Mouse (Mus musculus) limb, embryonic 15.5 days (tissue): Measurements from ENCODE around the gene Gstm6. TPM values are rescaled to one million over a fixed set of nuclear protein-coding genes. Genes with fewer than 3 reads are reported as not detected.
"Not testable (repeated sequence)": the region's sequence is repeated elsewhere in the genome, so short reads cannot be mapped to it uniquely, and the experiment has no call there.

Experiments used
- ATAC-seq: fragments of 200-750 bp; cut with Nextera tagmentation; 2 replicates; pipeline ENCODE4 v1.8.0; 2017; ENCODE audit warnings: low read depth, moderate TSS enrichment; ENCODE audit not compliant: insufficient number of reproducible peaks, low FRiP score, low TSS enrichment
- H3K27ac ChIP-seq: fragments of 300-500 bp; sonication (generic); 2 replicates; pipeline ENCODE4 v1.5.1; 2015; ENCODE audit warnings: moderate library complexity, mild to moderate bottlenecking, inconsistent platforms
- H3K27me3 ChIP-seq: fragments of 300-500 bp; sonication (generic); 2 replicates; pipeline ENCODE4 v1.6.1; 2015; ENCODE audit warnings: inconsistent platforms
- H3K36me3 ChIP-seq: fragments of 300-500 bp; sonication (generic); 2 replicates; pipeline ENCODE4 v1.6.1; 2015; ENCODE audit warnings: inconsistent platforms
- H3K4me1 ChIP-seq: fragments of 300-500 bp; sonication (generic); 2 replicates; pipeline ENCODE4 v1.6.1; 2015; ENCODE audit warnings: inconsistent platforms
- H3K4me2 ChIP-seq: fragments of 300-500 bp; sonication (generic); 2 replicates; pipeline ENCODE4 v1.6.1; 2015; ENCODE audit warnings: mild to moderate bottlenecking, inconsistent platforms
- H3K4me3 ChIP-seq: fragments of 300-500 bp; sonication (generic); 2 replicates; pipeline ENCODE4 v1.5.1; 2015; ENCODE audit warnings: mild to moderate bottlenecking, inconsistent platforms
- H3K9ac ChIP-seq: fragments of 300-500 bp; sonication (generic); 2 replicates; pipeline ENCODE4 v1.6.1; 2015; ENCODE audit warnings: inconsistent platforms
- H3K9me3 ChIP-seq: fragments of 300-500 bp; sonication (generic); 2 replicates; pipeline ENCODE4 v1.6.1; 2016; ENCODE audit warnings: inconsistent platforms
- WGBS: fragments of 180-500 bp; shearing (Covaris S2); methylation state at CpG from one replicate; pipeline ENCODE4 v1.1.7; 2015; 5-methylcytosine and 5-hydroxymethylcytosine counted together
- polyA plus RNA-seq: library from polyadenylated mRNA; unstranded; fragments of >200 nt; fragmentation: Nextera tagmentation; extraction: Ambion mirVana; gene quantifications from 2 replicates; pipeline ENCODE4 v1.2.1, GENCODE M21; 2015

The Gstm6 gene
- polyA plus RNA-seq, 1 experiment from 2014 or later = 6.8 TPM

DNA sequence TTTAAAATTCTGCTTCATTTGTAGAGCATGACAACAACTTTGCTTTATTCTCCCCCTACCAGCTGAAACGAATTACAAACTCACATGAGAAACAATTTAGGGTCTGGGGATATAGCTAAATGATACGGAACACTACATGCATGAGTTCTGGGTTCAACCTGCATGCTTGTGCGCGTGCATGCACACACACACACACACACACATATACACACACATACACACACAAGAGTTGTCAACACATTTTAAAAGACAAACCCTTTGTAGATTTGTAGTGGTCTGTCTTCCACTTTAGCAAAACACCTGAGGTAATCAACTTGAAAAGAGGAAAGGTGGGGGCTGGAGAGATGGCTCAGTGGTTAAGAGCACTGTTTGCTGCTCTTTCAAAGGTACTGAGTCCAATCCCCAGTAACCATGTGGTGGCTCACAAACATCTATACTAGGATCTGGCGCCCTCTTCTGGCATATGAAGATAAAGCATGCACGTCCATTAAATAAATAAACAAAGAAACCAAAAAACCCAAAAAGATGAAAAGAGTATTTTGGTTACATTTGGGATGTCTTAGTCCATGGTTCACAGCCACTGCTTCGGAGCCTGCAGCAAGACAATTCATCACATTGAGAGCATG lies 25.7 kb downstream of the Gstm6 start:
- no peak for ATAC-seq
- H3K27me3 ChIP-seq = no peaks in the 10 kb centered on the region
- no peak overlapping the region for H3K9ac ChIP-seq
- H3K27ac ChIP-seq = no peak overlapping the region
- no peak overlapping the region for H3K4me2 ChIP-seq
- 50% methylated on average over 7 of the region's 7 CpGs for WGBS
- no peak overlapping the region for H3K4me3 ChIP-seq
- H3K36me3 ChIP-seq = no peaks in the 10 kb centered on the region
- H3K9me3 ChIP-seq = no peaks in the 10 kb centered on the region
- H3K4me1 ChIP-seq = no peaks in the 10 kb centered on the region

- Histone ChIP-seq H3K9ac (no peak overlapping the region), H3K4me1 (no peaks in the 10 kb centered on the region), H3K4me2 (no peak overlapping the region), H3K4me3 (no peak overlapping the region), H3K36me3 (no peaks in the 10 kb centered on the region), H3K27me3 (no peaks in the 10 kb centered on the region), H3K27ac (no peak overlapping the region), H3K9me3 (no peaks in the 10 kb centered on the region)
- 77% methylated on average over 3 of the region's 3 CpGs for WGBS
- ATAC-seq = no peak
Measured at GRCm38 (mm10) chr3:107917097-107917496, 26.5 kb downstream of the Gstm6 start.

GRCm38 (mm10) chr3:107916674-107917073 lies 26.9 kb downstream of the Gstm6 start:
- ATAC-seq = no peak
- H3K27me3 ChIP-seq = no peaks in the 10 kb centered on the region
- H3K4me1 ChIP-seq = no peaks in the 10 kb centered on the region
- no peak overlapping the region for H3K4me3 ChIP-seq
- no peaks in the 10 kb centered on the region for H3K36me3 ChIP-seq
- 77% methylated on average over 15 of the region's 15 CpGs for WGBS
- H3K4me2 ChIP-seq = no peak overlapping the region
- no peaks in the 10 kb centered on the region for H3K9me3 ChIP-seq
- H3K27ac ChIP-seq = no peak overlapping the region
- H3K9ac ChIP-seq = no peak overlapping the region

GRCm38 (mm10) chr3:107905942-107906341 lies 37.6 kb downstream of the Gstm6 start:
- Histone ChIP-seq H3K27ac (no peak overlapping the region), H3K4me1 (0 out of 2 replicates have a peak, but pooled peaks cover 2% of the 10 kb centered on the region), H3K4me2 (no peak overlapping the region), H3K27me3 (no peaks in the 10 kb centered on the region), H3K9ac (no peak overlapping the region), H3K9me3 (no peaks in the 10 kb centered on the region), H3K36me3 (no peaks in the 10 kb centered on the region), H3K4me3 (no peak overlapping the region)
- 61% methylated on average over 6 of the region's 6 CpGs for WGBS
- no peak for ATAC-seq

DNA sequence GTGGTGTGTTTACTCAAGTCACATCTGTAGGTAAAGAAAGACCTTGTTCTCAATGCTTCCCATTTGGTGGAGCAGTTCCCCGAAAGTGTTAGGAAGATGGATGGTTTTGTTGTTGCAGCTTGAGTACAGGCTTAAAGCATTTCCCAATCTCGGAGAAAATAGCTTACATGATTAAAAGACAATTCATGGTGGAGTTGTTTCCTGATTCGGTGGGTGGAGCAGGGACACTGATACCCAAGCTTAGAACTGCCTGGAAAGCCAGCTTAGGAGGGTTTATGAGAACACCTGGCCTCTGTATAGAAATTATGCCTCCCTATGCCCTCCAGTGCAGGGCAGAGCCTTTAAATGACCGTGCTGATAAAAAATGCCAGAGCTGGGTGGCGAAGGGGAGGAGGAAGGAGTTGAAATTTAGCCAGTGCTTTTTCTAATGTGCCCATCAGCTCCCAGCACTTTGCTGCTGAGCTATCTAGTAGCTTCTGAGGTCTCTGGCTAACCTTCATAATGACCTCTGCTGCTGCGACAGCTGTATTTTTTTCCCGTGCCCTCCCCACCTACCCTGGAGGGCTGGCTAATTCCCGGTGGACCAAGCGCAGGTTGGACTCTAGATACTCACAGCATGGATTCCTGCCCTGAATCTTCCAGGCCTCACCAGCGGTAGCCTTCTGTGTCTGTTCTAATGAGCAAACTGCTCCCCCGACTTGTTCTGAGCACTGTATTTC lies 42.4 kb downstream of the Gstm6 start:
- Histone ChIP-seq H3K9ac (no peak overlapping the region), H3K27ac (no peak overlapping the region), H3K4me1 (peaks cover 8% of the 10 kb centered on the region), H3K36me3 (peaks cover 26% of the 10 kb centered on the region), H3K9me3 (no peaks in the 10 kb centered on the region), H3K4me2 (no peak overlapping the region), H3K27me3 (no peaks in the 10 kb centered on the region), H3K4me3 (no peak overlapping the region)
- 44% methylated on average over 11 of the region's 11 CpGs for whole genome bisulfite sequencing
- no peak for ATAC-seq

DNA sequence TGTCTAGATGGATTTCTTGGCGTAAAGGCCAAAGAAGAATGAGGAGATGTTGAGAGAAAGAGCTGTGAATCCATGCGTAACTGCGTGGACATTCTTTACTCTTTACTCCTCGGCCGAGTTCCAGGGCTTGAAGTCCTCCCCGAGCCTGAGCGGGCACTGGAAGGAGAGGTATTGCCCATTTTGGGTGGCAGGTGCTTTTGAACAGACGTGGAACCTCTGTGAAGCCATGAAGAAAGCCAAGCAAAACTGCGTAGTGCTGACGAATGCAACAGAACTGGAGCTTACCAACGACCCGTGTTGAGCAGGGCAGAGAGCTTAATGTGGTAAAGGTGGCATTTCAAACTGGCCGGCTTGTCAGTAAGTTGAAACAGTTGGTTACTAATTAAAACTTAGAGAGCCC lies 44.9 kb downstream of the Gstm6 start:
- Histone ChIP-seq H3K4me1 (peaks cover 12% of the 10 kb centered on the region), H3K36me3 (peaks cover 26% of the 10 kb centered on the region), H3K4me2 (no peak overlapping the region), H3K9me3 (no peaks in the 10 kb centered on the region), H3K27ac (no peak overlapping the region), H3K9ac (no peak overlapping the region), H3K27me3 (no peaks in the 10 kb centered on the region), H3K4me3 (no peak overlapping the region)
- no peak for ATAC-seq
- 92% methylated on average over 13 of the region's 13 CpGs for WGBS

DNA sequence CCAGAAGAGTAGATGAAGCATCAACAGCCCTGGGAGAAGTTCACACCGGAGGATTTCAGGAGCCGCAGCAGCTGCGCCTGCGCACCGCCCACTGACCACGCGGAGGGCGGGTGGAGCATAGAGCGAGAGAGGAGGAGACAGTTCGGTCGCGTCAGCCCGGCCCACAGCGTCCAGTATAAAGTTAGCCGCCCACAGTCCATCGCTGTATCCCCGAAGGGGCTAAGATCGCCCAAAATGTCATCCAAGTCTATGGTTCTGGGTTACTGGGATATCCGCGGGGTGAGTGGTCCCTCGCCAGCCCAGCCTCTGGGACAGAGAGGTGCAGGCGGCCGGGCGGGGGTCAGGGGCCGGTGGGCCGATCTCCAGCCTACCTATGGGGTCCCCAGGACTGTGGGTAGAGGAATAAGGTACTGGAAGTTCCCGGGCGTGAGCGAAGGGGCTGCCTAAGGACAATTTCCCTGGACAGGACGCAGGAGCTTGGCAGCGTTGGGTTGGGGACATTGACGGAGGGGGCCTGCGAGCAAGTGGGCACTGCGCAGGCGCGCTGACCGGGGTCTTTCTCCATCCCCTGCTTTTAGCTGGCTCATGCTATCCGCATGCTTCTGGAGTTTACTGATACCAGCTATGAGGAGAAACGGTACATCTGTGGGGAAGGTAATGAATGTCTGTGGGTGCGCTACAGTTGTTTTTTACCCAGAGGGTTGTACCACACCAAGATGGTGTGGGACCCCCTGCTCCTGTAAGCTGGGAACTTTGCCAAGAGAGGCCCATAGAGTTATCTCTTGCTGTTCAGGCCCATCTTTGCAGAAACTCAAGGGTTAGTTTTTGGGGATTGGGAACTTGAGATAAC lies 47.6 kb downstream of the Gstm6 start, which contains the start of gene Gstm5:
Gstm5 (plus strand) TSS at position 102 of the 850 bp plus-strand sequence.
- ATAC-seq = peak; percentile 91
- Histone ChIP-seq H3K4me2 (peak within 1 kb of the TSS; percentile 67), H3K27me3 (no peaks in the 10 kb centered on the region), H3K4me1 (peaks cover 10% of the 10 kb centered on the region), H3K4me3 (peak within 1 kb of the TSS; percentile 57), H3K9me3 (no peaks in the 10 kb centered on the region), H3K36me3 (peaks cover 32% of the 10 kb centered on the region), H3K9ac (peak within 1 kb of the TSS; percentile 65), H3K27ac (peak within 1 kb of the TSS; percentile 75)
- 7% methylated on average over 40 of the region's 40 CpGs for WGBS

DNA sequence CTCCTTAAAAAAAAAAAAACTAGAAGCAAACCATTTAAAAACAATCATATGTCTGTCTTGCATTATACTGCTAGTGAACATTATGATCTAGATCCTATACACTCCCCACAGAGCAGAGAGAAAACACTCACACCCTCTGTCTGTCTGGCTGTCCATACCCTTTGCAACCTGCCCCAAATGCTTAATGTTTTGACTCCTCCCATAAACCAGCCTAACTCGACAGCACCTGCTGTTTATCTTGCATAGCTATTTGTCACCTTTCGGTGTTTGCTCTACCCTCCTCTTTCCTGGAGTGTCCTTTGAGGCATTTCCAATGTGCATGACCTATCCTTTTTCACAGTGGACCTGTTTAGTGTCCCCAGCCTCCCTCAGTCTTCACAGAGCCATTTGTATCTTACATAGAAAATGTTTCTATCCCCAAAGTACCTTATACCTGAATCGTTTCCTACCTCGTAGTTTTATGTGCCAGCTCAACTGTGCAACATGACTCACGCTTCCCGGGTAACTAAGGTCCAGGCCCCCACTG lies 48.3 kb downstream of the Gstm6 start:
- Histone ChIP-seq H3K27ac (peak overlapping the region; percentile 75; the same call in 1 of the 2 replicates), H3K9ac (peak overlapping the region; percentile 65), H3K4me1 (peaks cover 10% of the 10 kb centered on the region), H3K4me3 (peak overlapping the region; percentile 57), H3K27me3 (no peaks in the 10 kb centered on the region), H3K36me3 (peaks cover 32% of the 10 kb centered on the region), H3K9me3 (no peaks in the 10 kb centered on the region), H3K4me2 (peak overlapping the region; percentile 67)
- 7% methylated on average over 6 of the region's 6 CpGs for WGBS
- ATAC-seq = no peak

DNA sequence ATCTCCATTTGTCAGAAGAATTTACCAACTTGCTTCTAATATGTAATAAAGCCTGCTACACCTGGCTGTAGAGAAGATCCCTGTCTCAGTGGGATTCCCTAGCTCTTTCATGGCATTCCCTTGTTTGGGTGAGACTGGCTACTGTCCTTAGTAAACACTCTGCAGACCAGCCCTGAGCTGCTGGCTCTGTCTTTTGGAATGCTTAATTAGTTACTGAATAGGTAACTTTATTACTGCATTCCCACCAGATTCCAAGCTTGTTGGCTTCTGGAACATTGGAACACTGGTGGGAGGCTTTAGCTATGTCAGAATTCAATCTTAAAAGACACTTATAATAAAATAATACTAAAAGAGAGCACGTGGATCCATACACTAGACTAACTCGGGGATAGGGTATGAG lies 54.3 kb downstream of the Gstm6 start:
- not testable (repeated sequence) for H3K4me3 ChIP-seq, H3K9ac ChIP-seq, H3K4me1 ChIP-seq, H3K4me2 ChIP-seq, ATAC-seq, H3K9me3 ChIP-seq, H3K27ac ChIP-seq, H3K36me3 ChIP-seq, H3K27me3 ChIP-seq
- WGBS = 74% methylated on average over 2 of the region's 2 CpGs
